Mouse (Mus musculus) CH12.LX (cell line): ENCODE data around the gene Pcolce2. TPM values are rescaled to one million over a fixed set of nuclear protein-coding genes. Genes with fewer than 3 reads are reported as not detected.

ENCODE experiments used
- DNase-seq: peaks from one replicate; pipeline ENCODE4 v3.0.0-alpha.2; 2013; ENCODE audit errors: extremely low read depth
- H3K27ac ChIP-seq: 2 replicates; pipeline ENCODE4 v1.5.1; 2012; ENCODE audit warnings: low read depth, mild to moderate bottlenecking, control low read depth, moderate library complexity; ENCODE audit not compliant: insufficient read depth
- H3K27me3 ChIP-seq: replicated peaks from 2 replicates; pipeline ENCODE3; 2012; ENCODE audit warnings: inconsistent platforms
- H3K36me3 ChIP-seq, 2 experiments: replicated peaks in 1 of 2; 2 replicates each; pipeline versions ENCODE3 to v1.6.1; 2012; ENCODE audit warnings: inconsistent platforms in 1 of 2, low read length in 1 of 2, mild to moderate bottlenecking in 1 of 2, mixed read lengths in 1 of 2, moderate library complexity in 1 of 2; ENCODE audit not compliant: control insufficient read depth in 1 of 2, insufficient read depth in 1 of 2
- H3K4me1 ChIP-seq, 2 experiments: 2 replicates each; pipeline ENCODE4 v1.6.1; 2012; ENCODE audit warnings: inconsistent platforms in 1 of 2, moderate library complexity in 1 of 2; ENCODE audit not compliant: insufficient read depth in 2 of 2, control insufficient read depth in 1 of 2
- H3K4me2 ChIP-seq: 2 replicates; pipeline ENCODE4 v1.6.1; 2012; ENCODE audit warnings: low read depth, mild to moderate bottlenecking, control low read depth; ENCODE audit not compliant: poor library complexity, insufficient read depth, severe bottlenecking
- H3K4me3 ChIP-seq, 3 experiments: fragments of 150-350 bp in 1 of 3; sonication (generic) in 1 of 3; replicated peaks in 1 of 3; 2 replicates each; pipeline versions ENCODE3 to v1.5.1; 2011 to 2012; ENCODE audit warnings: low read depth in 2 of 3, low read length in 2 of 3, mild to moderate bottlenecking in 2 of 3, moderate library complexity in 2 of 3, control low read depth in 1 of 3, improper control_type of control experiment in 1 of 3, inconsistent platforms in 1 of 3, mixed read lengths in 1 of 3; ENCODE audit not compliant: poor library complexity in 1 of 3
- H3K79me2 ChIP-seq: replicated peaks from 2 replicates; pipeline ENCODE4 v1.6.1; 2012; ENCODE audit warnings: mild to moderate bottlenecking, moderate library complexity; ENCODE audit not compliant: control insufficient read depth, poor library complexity, insufficient read depth, severe bottlenecking; ENCODE audit errors: extremely low read depth
- H3K9ac ChIP-seq: 2 replicates; pipeline ENCODE4 v1.6.1; 2012; ENCODE audit warnings: low read depth, mild to moderate bottlenecking, control low read depth, moderate library complexity; ENCODE audit not compliant: insufficient read depth
- H3K9me3 ChIP-seq: replicated peaks from 2 replicates; pipeline ENCODE3; 2012; ENCODE audit warnings: low read length, inconsistent platforms, mixed read lengths
- BHLHE40 ChIP-seq: IDR thresholded peaks from 2 replicates; pipeline ENCODE4 v1.6.1; 2011; ENCODE audit warnings: mild to moderate bottlenecking, low read depth, low read length, improper control_type of control experiment
- CTCF ChIP-seq, 2 experiments: IDR thresholded peaks in 1 of 2; conservative IDR thresholded peaks in 1 of 2; 2 replicates each; pipeline ENCODE4 v1.5.1; 2011 to 2012; ENCODE audit warnings: low read depth in 2 of 2, low read length in 2 of 2, improper control_type of control experiment in 1 of 2, inconsistent platforms in 1 of 2, mild to moderate bottlenecking in 1 of 2, moderate library complexity in 1 of 2
- ELF1 ChIP-seq: IDR thresholded peaks from 2 replicates; pipeline ENCODE4 v1.6.1; 2014; ENCODE audit warnings: low read depth, mild to moderate bottlenecking, inconsistent platforms, low read length, improper control_type of control experiment
- JUN ChIP-seq: IDR thresholded peaks from 2 replicates; pipeline ENCODE4 v1.6.1; 2011; ENCODE audit warnings: low read depth, mild to moderate bottlenecking, low read length, improper control_type of control experiment, moderate library complexity; ENCODE audit not compliant: insufficient read depth
- MAZ ChIP-seq: IDR thresholded peaks from 2 replicates; pipeline ENCODE4 v1.6.1; 2012; ENCODE audit warnings: low read depth, mild to moderate bottlenecking, inconsistent platforms, low read length, improper control_type of control experiment, moderate library complexity
- POLR2A ChIP-seq: IDR thresholded peaks from 2 replicates; pipeline ENCODE4 v1.6.1; 2011; ENCODE audit warnings: low read depth, mild to moderate bottlenecking, improper control_type of control experiment, low read length
- RAD21 ChIP-seq: IDR thresholded peaks from 2 replicates; pipeline ENCODE4 v1.6.1; 2011; ENCODE audit warnings: low read depth, mild to moderate bottlenecking, low read length, improper control_type of control experiment, moderate library complexity
- RCOR1 ChIP-seq: conservative IDR thresholded peaks from 2 replicates; pipeline ENCODE4 v1.6.1; 2012; ENCODE audit warnings: low read depth, mild to moderate bottlenecking, inconsistent platforms, low read length, improper control_type of control experiment
- ZKSCAN1 ChIP-seq: IDR thresholded peaks from 2 replicates; pipeline ENCODE4 v1.6.1; 2012; ENCODE audit warnings: low read depth, inconsistent platforms, low read length, improper control_type of control experiment, borderline replicate concordance
- ZNF384 ChIP-seq: IDR thresholded peaks from 2 replicates; pipeline ENCODE4 v1.6.1; 2012; ENCODE audit warnings: low read depth, low read length, improper control_type of control experiment, inconsistent platforms
- dilution Hi-C: fragments of 300-500 bp; cut with MboI; formaldehyde crosslinking; loops from 2 replicates; pipeline ENCODE4 v1.14.3; 2020; ENCODE audit warnings: low sequenced_read_pairs; ENCODE audit not compliant: extremely low pct_unique_long_range_greater_than_20kb, extremely low pct_ligation_motif_present
- in situ Hi-C: fragments of 300-500 bp; cut with MboI; formaldehyde crosslinking; loops from 3 replicates; pipeline ENCODE4 v1.14.3; 2019; ENCODE audit warnings: low sequenced_read_pairs, low pct_ligation_motif_present, low pct_unique_long_range_greater_than_20kb, mixed read lengths
- polyA plus RNA-seq: library from polyadenylated mRNA; unstranded; fragments of >175 nt; gene quantifications from 2 replicates; pipeline ENCODE4 v1.2.1, GENCODE M21; 2012; ENCODE audit warnings: low read depth; ENCODE audit not compliant: insufficient read length
- total RNA-seq, 2 experiments: library from RNA; depleted of rRNA; stranded (reverse); fragments of 300-350 nt in 1 of 2; fragments of >200 nt in 1 of 2; gene quantifications; 2 replicates each; pipeline ENCODE4 v1.2.3; 2012 to 2014

Pcolce2 gene
- total and polyA plus RNA-seq, 3 experiments, result 0.04 TPM; not detected in 2

GRCm38 (mm10) chr9:95667836-95668235 is 30.4 kb downstream of the Pcolce2 start:
- no peak for DNase-seq
- Histone ChIP-seq H3K9ac (no peak overlapping the region), H3K79me2 (no peaks in the 10 kb centered on the region), H3K27me3 (no peaks in the 10 kb centered on the region), H3K9me3 (no peaks in the 10 kb centered on the region), H3K27ac (no peak overlapping the region), H3K36me3 (no peaks in the 10 kb centered on the region), H3K4me3 (no peak overlapping the region), H3K4me2 (no peak overlapping the region), H3K4me1 (no peaks in the 10 kb centered on the region)
- in situ Hi-C loops (no loop called here), dilution Hi-C loops (no loop called here)
- TF ChIP-seq ZNF384 (no peak), ELF1 (no peak)

- H3K4me2 ChIP-seq, result no peak overlapping the region
Measured at GRCm38 (mm10) chr9:95668306-95668705, 30.9 kb downstream of the Pcolce2 start.

GRCm38 (mm10) chr9:95672331-95672730 is 34.9 kb downstream of the Pcolce2 start:
- no peak for TF ChIP-seq BHLHE40
- no peaks in the 10 kb centered on the region for H3K36me3 ChIP-seq
- H3K27ac ChIP-seq, result no peak overlapping the region
- dilution Hi-C loops (no loop called here), in situ Hi-C loops (no loop called here)
- no peak overlapping the region for H3K9ac ChIP-seq
- no peak overlapping the region for H3K4me2 ChIP-seq
- no peaks in the 10 kb centered on the region for H3K27me3 ChIP-seq
- H3K4me1 ChIP-seq, result 0 out of 4 replicates have a peak, but pooled peaks cover 0 to 3% of the 10 kb centered on the region in 2 experiments
- DNase-seq, result no peak
- no peaks in the 10 kb centered on the region for H3K79me2 ChIP-seq
- no peaks in the 10 kb centered on the region for H3K9me3 ChIP-seq
- H3K4me3 ChIP-seq, result no peak overlapping the region

More at GRCm38 (mm10) chr9:95668306-95668705, 30.9 kb downstream of the Pcolce2 start:
- H3K27ac ChIP-seq, result no peak overlapping the region
- DNase-seq, result no peak
- no peak for TF ChIP-seq MAZ
- no peak for TF ChIP-seq CTCF (conservative IDR thresholded peaks at IDR 0.05 in 1 of 2, IDR thresholded peaks at IDR 0.05 in 1 of 2; ENCODE audit: low read depth in 2 of 2, low read length in 2 of 2)
- no peak for TF ChIP-seq RAD21
- TF ChIP-seq ZKSCAN1, result no peak
- TF ChIP-seq JUN, result no peak
- no peak for TF ChIP-seq POLR2A
- TF ChIP-seq RCOR1, result no peak
- dilution Hi-C loops (no loop called here), in situ Hi-C loops (no loop called here)
- no peaks in the 10 kb centered on the region for H3K79me2 ChIP-seq
- no peaks in the 10 kb centered on the region for H3K27me3 ChIP-seq
- no peak overlapping the region for H3K9ac ChIP-seq
- no peak overlapping the region for H3K4me3 ChIP-seq
- no peaks in the 10 kb centered on the region for H3K9me3 ChIP-seq
- H3K4me1 ChIP-seq, result no peaks in the 10 kb centered on the region
- no peaks in the 10 kb centered on the region for H3K36me3 ChIP-seq
